Mouse (Mus musculus): ENCODE data around the gene Nipal3.

- TF ChIP-seq TAL1 (IDR thresholded peaks at IDR 0.05; ENCODE audit: low read length) (no peak), GATA1 (IDR thresholded peaks at IDR 0.05; ENCODE audit: low read length) (no peak)
These were observed 37.2 kb upstream of the Nipal3 start for GRCm38 (mm10) chr4:135531771-135532613.

All from erythroblast, embryonic 14.5 days (primary cell).